Mouse (Mus musculus) T-helper 17 cell (primary cell): ENCODE measurements around the gene Mn1.

Experiments used
- in situ Hi-C, 2 experiments: fragments of 300-600 bp; cut with MboI, MseI; formaldehyde crosslinking; loops; 1 replicate in 1 of 2; 2 replicates in 1 of 2; pipeline ENCODE4 v1.15.1; 2025; ENCODE audit warnings: high pct_unique_total_duplicates in 2 of 2

Mn1 gene

GRCm38 (mm10) chr5:111473425-111473824, 56.3 kb downstream of the Mn1 start:
- in situ Hi-C loops: no loop called here

- in situ Hi-C loops: no loop called here
Observed at GRCm38 (mm10) chr5:111475721-111476120, 58.6 kb downstream of the Mn1 start.

- in situ Hi-C loops: no loop called here
Observed at GRCm38 (mm10) chr5:111476141-111476540, 59.0 kb downstream of the Mn1 start.

- in situ Hi-C loops: no loop called here
Observed at GRCm38 (mm10) chr5:111485907-111486306, 68.7 kb downstream of the Mn1 start.

GRCm38 (mm10) chr5:111489022-111489616, 72.0 kb downstream of the Mn1 start:
- in situ Hi-C loops: no loop called here

- in situ Hi-C loops: no loop called here
Observed at GRCm38 (mm10) chr5:111490599-111490998, 73.4 kb downstream of the Mn1 start.

- in situ Hi-C loops: no loop called here
Observed at GRCm38 (mm10) chr5:111491485-111491884, 74.3 kb downstream of the Mn1 start.

GRCm38 (mm10) chr5:111500036-111500435, 82.9 kb downstream of the Mn1 start:
- in situ Hi-C loops: loop anchor here in 1 of 2 experiments (10.0 kb wide), 1 partner anchor 1945 kb away; the partner anchor contains the start of gene Crlf2

GRCm38 (mm10) chr5:111501691-111502441, 84.7 kb downstream of the Mn1 start:
- in situ Hi-C loops: loop anchor here in 1 of 2 experiments (10.0 kb wide), 1 partner anchor 1947 kb away; the partner anchor contains the start of gene Crlf2

GRCm38 (mm10) chr5:111505241-111505640, 88.1 kb downstream of the Mn1 start:
- in situ Hi-C loops: loop anchor here in 1 of 2 experiments (10.0 kb wide), 1 partner anchor 1950 kb away; the partner anchor contains the start of gene Crlf2

- in situ Hi-C loops: loop anchor here in 1 of 2 experiments (10.0 kb wide), 1 partner anchor 1951 kb away; the partner anchor contains the start of gene Crlf2
Observed at GRCm38 (mm10) chr5:111505824-111506223, 88.7 kb downstream of the Mn1 start.

- in situ Hi-C loops: loop anchor here in 1 of 2 experiments (10.0 kb wide), 1 partner anchor 1952 kb away; the partner anchor contains the start of gene Crlf2
Observed at GRCm38 (mm10) chr5:111506410-111506809, 89.2 kb downstream of the Mn1 start.
